Mouse (Mus musculus) embryonic facial prominence, embryonic 11.5 days (tissue): ENCODE results near the gene Rbmy. TPM values are rescaled to one million over a fixed set of nuclear protein-coding genes. Genes with fewer than 3 reads are reported as not detected.
"Not testable (repeated sequence)": the region's sequence is repeated elsewhere in the genome, so short reads cannot be mapped to it uniquely, and the experiment has no call there.

Source experiments
- ATAC-seq: fragments of 200-750 bp; cut with Nextera tagmentation; replicated peaks from 2 replicates; pipeline ENCODE4 v1.8.0; 2017; ENCODE audit warnings: low read depth; ENCODE audit not compliant: insufficient number of reproducible peaks, low FRiP score, low TSS enrichment
- DNase-seq: peaks from one replicate; pipeline ENCODE4 v3.0.0-alpha.2; 2015; ENCODE audit warnings: low spot score
- H3K27ac ChIP-seq: fragments of 300-500 bp; sonication (generic); replicated peaks from 2 replicates; pipeline ENCODE4 v1.5.1; 2014; ENCODE audit warnings: mild to moderate bottlenecking, low read depth, low read length, control low read depth
- H3K27me3 ChIP-seq: fragments of 300-500 bp; sonication (generic); 2 replicates; pipeline ENCODE4 v1.6.1; 2014; ENCODE audit warnings: mild to moderate bottlenecking, low read length, moderate library complexity, mixed read lengths; ENCODE audit not compliant: control insufficient read depth, insufficient read depth
- H3K36me3 ChIP-seq: fragments of 300-500 bp; sonication (generic); replicated peaks from 2 replicates; pipeline ENCODE4 v1.6.1; 2014; ENCODE audit warnings: low read depth, mild to moderate bottlenecking, low read length, moderate library complexity, mixed read lengths; ENCODE audit not compliant: control insufficient read depth, insufficient read depth
- H3K4me1 ChIP-seq: fragments of 300-500 bp; sonication (generic); 2 replicates; pipeline ENCODE4 v1.6.1; 2014; ENCODE audit warnings: low read length, mixed read lengths; ENCODE audit not compliant: control insufficient read depth, insufficient read depth
- H3K4me2 ChIP-seq: fragments of 300-500 bp; sonication (generic); 2 replicates; pipeline ENCODE4 v1.6.1; 2014; ENCODE audit warnings: low read depth, mild to moderate bottlenecking, control low read depth, low read length, moderate library complexity
- H3K4me3 ChIP-seq: fragments of 300-500 bp; sonication (generic); 2 replicates; pipeline ENCODE4 v1.5.1; 2014; ENCODE audit warnings: low read depth, low read length, control low read depth
- H3K9ac ChIP-seq: fragments of 300-500 bp; sonication (generic); replicated peaks from 2 replicates; pipeline ENCODE4 v1.6.1; 2014; ENCODE audit warnings: mild to moderate bottlenecking, control low read depth, low read length
- H3K9me3 ChIP-seq: fragments of 300-500 bp; sonication (generic); replicated peaks from 2 replicates; pipeline ENCODE4 v1.6.1; 2016; ENCODE audit warnings: mild to moderate bottlenecking, low read length, inconsistent platforms, mixed read lengths; ENCODE audit not compliant: control insufficient read depth
- WGBS: fragments of 180-500 bp; shearing (Covaris S2); extraction: QIAGEN DNeasy Blood & Tissue Kit; methylation state at CpG from one replicate; pipeline ENCODE4 v1.1.7; 2014; 5-methylcytosine and 5-hydroxymethylcytosine counted together
- polyA plus RNA-seq: library from polyadenylated mRNA; unstranded; fragments of >200 nt; fragmentation: Nextera tagmentation; extraction: Ambion mirVana; gene quantifications from 2 replicates; pipeline ENCODE4 v1.2.1, GENCODE M21; 2014

The Rbmy gene
- not detected in 2 replicates for polyA plus RNA-seq

DNA sequence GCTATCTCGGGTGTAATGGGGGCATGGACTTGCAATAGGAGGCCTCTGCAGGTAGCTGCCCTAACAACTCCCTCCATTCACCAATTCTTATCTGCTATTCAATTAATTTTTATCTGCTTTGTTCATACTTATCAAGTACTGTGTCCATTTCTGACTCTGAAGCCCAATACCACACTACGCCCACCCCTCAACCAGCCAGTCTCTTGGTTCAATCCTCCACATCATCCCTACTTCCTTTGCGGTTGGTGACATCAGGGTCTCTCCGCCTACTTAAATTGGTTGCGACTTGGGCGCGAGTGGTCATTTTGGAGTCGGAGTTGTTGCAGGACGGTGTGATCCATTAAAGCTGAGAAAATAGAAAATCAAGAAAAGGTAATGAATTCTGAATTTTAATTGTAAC lies at the start of gene Rbmy, which contains the start of gene Gm10256:
Gene Rbmy, plus strand, starts transcription at position 301 of the 400 bp plus-strand sequence.
Gene Gm10256, plus strand, starts transcription at position 320 of the 400 bp plus-strand sequence.
- H3K4me2 ChIP-seq, DNase-seq, H3K9me3 ChIP-seq, H3K27me3 ChIP-seq, H3K4me1 ChIP-seq, H3K4me3 ChIP-seq, H3K9ac ChIP-seq, H3K36me3 ChIP-seq, ATAC-seq, H3K27ac ChIP-seq: not testable (repeated sequence)
- WGBS: no CpG with 5 or more reads among the region's 9 CpGs

DNA sequence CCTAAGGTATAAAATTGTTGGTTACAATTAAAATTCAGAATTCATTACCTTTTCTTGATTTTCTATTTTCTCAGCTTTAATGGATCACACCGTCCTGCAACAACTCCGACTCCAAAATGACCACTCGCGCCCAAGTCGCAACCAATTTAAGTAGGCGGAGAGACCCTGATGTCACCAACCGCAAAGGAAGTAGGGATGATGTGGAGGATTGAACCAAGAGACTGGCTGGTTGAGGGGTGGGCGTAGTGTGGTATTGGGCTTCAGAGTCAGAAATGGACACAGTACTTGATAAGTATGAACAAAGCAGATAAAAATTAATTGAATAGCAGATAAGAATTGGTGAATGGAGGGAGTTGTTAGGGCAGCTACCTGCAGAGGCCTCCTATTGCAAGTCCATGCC lies 34.4 kb upstream of the Rbmy start, which contains the start of gene Gm4064:
Gene Gm4064, minus strand, starts transcription at position 101 of the 400 bp plus-strand sequence.
- not testable (repeated sequence) for ATAC-seq, H3K4me3 ChIP-seq, DNase-seq, H3K4me2 ChIP-seq, H3K4me1 ChIP-seq, H3K27me3 ChIP-seq, H3K9me3 ChIP-seq, H3K9ac ChIP-seq, H3K27ac ChIP-seq, H3K36me3 ChIP-seq
- no CpG with 5 or more reads among the region's 8 CpGs for WGBS

Other genes with a start within 250 kb of the Rbmy start
- gene H2al2c, start 231.6 kb upstream of the Rbmy start, polyA plus RNA-seq: not detected in 2 replicates
- gene Sry, start 167.0 kb upstream of the Rbmy start, polyA plus RNA-seq: not detected in 2 replicates
- not detected in 2 replicates for gene H2al2b, start 110.0 kb upstream of the Rbmy start, polyA plus RNA-seq
- not detected in 2 replicates for gene Gm4064, start 34.5 kb upstream of the Rbmy start, polyA plus RNA-seq
- gene Gm10256, start within 50 bp of the Rbmy start, polyA plus RNA-seq: not detected in 2 replicates
- not detected in 2 replicates for gene Gm10352, start 70.3 kb downstream of the Rbmy start, polyA plus RNA-seq
- not detected in 2 replicates for gene Gm29289, start 101.9 kb downstream of the Rbmy start, polyA plus RNA-seq